Comparison of ENCODE assay signal across 8 mouse cellular contexts in the genomic region with DNA sequence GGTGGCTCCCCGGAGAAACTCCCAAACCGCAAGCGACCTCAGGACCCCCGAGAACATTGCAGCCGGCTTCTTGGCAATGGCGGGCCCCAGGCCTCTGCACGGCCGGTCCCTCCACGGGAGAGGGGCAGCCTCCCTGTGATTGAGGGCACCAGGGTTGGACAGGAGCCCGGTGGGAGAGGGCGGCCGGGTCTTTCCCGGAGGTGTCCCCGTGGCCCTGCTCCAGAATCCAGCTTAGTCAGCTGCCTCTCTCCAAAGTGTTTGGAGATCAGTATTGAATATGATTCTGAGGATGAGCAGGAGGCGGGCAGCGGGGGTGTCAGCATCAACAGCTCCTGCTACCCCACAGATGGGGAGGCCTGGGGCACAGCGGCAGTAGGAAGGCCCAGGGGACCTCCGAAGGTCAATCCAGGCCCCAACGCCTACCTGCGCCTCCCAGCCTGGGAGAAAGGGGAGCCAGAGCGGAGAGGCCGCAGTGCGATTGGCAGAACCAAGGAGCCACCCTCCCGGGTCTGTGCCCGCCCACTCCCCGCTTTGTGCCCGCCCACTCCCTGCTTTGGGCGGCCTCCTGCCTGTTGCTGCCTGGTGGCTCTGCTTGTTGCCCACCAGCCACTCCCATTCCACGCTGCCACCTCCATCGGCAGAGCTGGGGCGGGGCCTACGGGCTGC. TPM values are rescaled to one million over a fixed set of nuclear protein-coding genes. Genes with fewer than 3 reads are reported as not detected.
DNase-seq lines count a peak whose midpoint lies in the region; ATAC-seq lines count a peak whose summit lies in the region.
"Had no signal": no experiment of that assay in that cellular context is flagged by ENCODE, and none has a peak within 500 bp of the region (broad histone marks: within the 10 kb centered on the region; RNA-seq: fewer than 3 reads in every experiment).

No protein-coding gene starts in this region.

- peak; percentile 86 for ATAC-seq in forebrain, embryonic 12.5 days (ENCODE audit: low FRiP score)
- ATAC-seq in limb, embryonic 13.5 days (ENCODE audit: low FRiP score, low read depth): peak; percentile 93
- peak; percentile 80 for ATAC-seq in midbrain, embryonic 12.5 days (ENCODE audit: low FRiP score, low read depth)
- ATAC-seq in stomach, embryonic 16.5 days (ENCODE audit: insufficient read depth, low FRiP score): peak; percentile 90

- H3K4me2 ChIP-seq in forebrain, embryonic 12.5 days: peak overlapping the region; percentile 57
- H3K4me2 ChIP-seq in limb, embryonic 13.5 days (replicated peaks): peak overlapping the region; percentile 78
- H3K4me2 ChIP-seq in midbrain, embryonic 12.5 days (replicated peaks): peak overlapping the region; percentile 51
- H3K4me2 ChIP-seq in stomach, embryonic 16.5 days (ENCODE audit: low read depth, low read length): peak overlapping the region; percentile 85

- no peak overlapping the region for H3K27ac ChIP-seq in brown adipose tissue, adult 24 weeks (replicated peaks; ENCODE audit: low read depth, low read length)
- H3K27ac ChIP-seq in forebrain, embryonic 12.5 days: peak overlapping the region; percentile 26; the same call in 1 of the 2 replicates
- no peak overlapping the region for H3K27ac ChIP-seq in limb, embryonic 13.5 days
- no peak overlapping the region for H3K27ac ChIP-seq in midbrain, embryonic 12.5 days (replicated peaks)
- H3K27ac ChIP-seq in stomach, embryonic 16.5 days (ENCODE audit: low read length): no peak overlapping the region

- peak overlapping the region; percentile 6; the same call in 1 of the 2 replicates for H3K4me3 ChIP-seq in brown adipose tissue, adult 24 weeks (ENCODE audit: insufficient read depth, low read depth, low read length)
- peak overlapping the region; percentile 34 for H3K4me3 ChIP-seq in forebrain, embryonic 12.5 days (replicated peaks)
- H3K4me3 ChIP-seq in limb, embryonic 13.5 days: peak overlapping the region; percentile 46
- H3K4me3 ChIP-seq in midbrain, embryonic 12.5 days: peak overlapping the region; percentile 26
- peak overlapping the region; percentile 48 for H3K4me3 ChIP-seq in stomach, embryonic 16.5 days (replicated peaks; ENCODE audit: low read length)

- peaks cover 9% of the 10 kb centered on the region; the same call in 1 of the 2 replicates for H3K27me3 ChIP-seq in forebrain, embryonic 12.5 days
- H3K27me3 ChIP-seq in limb, embryonic 13.5 days: no peaks in the 10 kb centered on the region
- peaks cover 26% of the 10 kb centered on the region for H3K27me3 ChIP-seq in midbrain, embryonic 12.5 days
- no peaks in the 10 kb centered on the region for H3K27me3 ChIP-seq in stomach, embryonic 16.5 days (ENCODE audit: control insufficient read depth, insufficient read depth, low read length)

- peak overlapping the region; percentile 50 for H3K9ac ChIP-seq in forebrain, embryonic 12.5 days
- H3K9ac ChIP-seq in limb, embryonic 13.5 days: peak overlapping the region; percentile 74
- peak overlapping the region; percentile 49 for H3K9ac ChIP-seq in midbrain, embryonic 12.5 days (replicated peaks)
- H3K9ac ChIP-seq in stomach, embryonic 16.5 days (ENCODE audit: low read length): peak overlapping the region; percentile 78

- H3K9me3 ChIP-seq in forebrain, embryonic 12.5 days: no peaks in the 10 kb centered on the region
- no peaks in the 10 kb centered on the region for H3K9me3 ChIP-seq in limb, embryonic 13.5 days
- no peaks in the 10 kb centered on the region for H3K9me3 ChIP-seq in midbrain, embryonic 12.5 days
- H3K9me3 ChIP-seq in stomach, embryonic 16.5 days (replicated peaks; ENCODE audit: control insufficient read depth, low read length): no peaks in the 10 kb centered on the region

- peak; percentile 94 for DNase-seq in R1 (ENCODE audit: low read depth, low spot score)
- peak; percentile 95 for DNase-seq in kidney, adult 11 months

- WGBS in forebrain, embryonic 12.5 days: 12% methylated on average over 32 of the region's 32 CpGs
- 9% methylated on average over 32 of the region's 32 CpGs for WGBS in limb, embryonic 13.5 days
- WGBS in midbrain, embryonic 12.5 days: 10% methylated on average over 31 of the region's 32 CpGs
- 6% methylated on average over 32 of the region's 32 CpGs for WGBS in stomach, embryonic 16.5 days

- H3K4me1 ChIP-seq in brown adipose tissue, adult 24 weeks (ENCODE audit: control insufficient read depth, insufficient read depth, insufficient read length, low read length): no peaks in the 10 kb centered on the region
- peaks cover 19% of the 10 kb centered on the region for H3K4me1 ChIP-seq in forebrain, embryonic 12.5 days
- peaks cover 18% of the 10 kb centered on the region for H3K4me1 ChIP-seq in limb, embryonic 13.5 days
- H3K4me1 ChIP-seq in midbrain, embryonic 12.5 days: peaks cover 17% of the 10 kb centered on the region
- H3K4me1 ChIP-seq in stomach, embryonic 16.5 days (ENCODE audit: control insufficient read depth, insufficient read depth, low read length): peaks cover 6% of the 10 kb centered on the region; the same call in 1 of the 2 replicates

- peaks cover 28% of the 10 kb centered on the region for H3K36me3 ChIP-seq in forebrain, embryonic 12.5 days (replicated peaks)
- H3K36me3 ChIP-seq in limb, embryonic 13.5 days: no peaks in the 10 kb centered on the region
- H3K36me3 ChIP-seq in midbrain, embryonic 12.5 days: peaks cover 13% of the 10 kb centered on the region
- no peaks in the 10 kb centered on the region for H3K36me3 ChIP-seq in stomach, embryonic 16.5 days (ENCODE audit: control insufficient read depth, insufficient read depth, low read length)

RNA-seq across cellular contexts. Expression of a gene that starts 15.1 kb away (rescaled TPM):
- polyA plus RNA-seq in brown adipose tissue, adult 24 weeks (2012; ENCODE audit: insufficient read depth, insufficient read length, missing spikeins): not detected in 2 replicates
- 0.92 and 1.1 TPM in 2 replicates for polyA plus RNA-seq in forebrain, embryonic 12.5 days (2016; fragmentation: Nextera tagmentation; extraction: Ambion mirVana)
- 1.0 and 2.1 TPM in 2 replicates for polyA plus RNA-seq in limb, embryonic 13.5 days (2015; fragmentation: Nextera tagmentation; extraction: Ambion mirVana)
- polyA plus RNA-seq in midbrain, embryonic 12.5 days (2016; fragmentation: Nextera tagmentation; extraction: Ambion mirVana): 0.97 and 1.2 TPM in 2 replicates
- 17.4 and 19.0 TPM in 2 replicates for polyA plus RNA-seq in stomach, embryonic 16.5 days (2015; fragmentation: Nextera tagmentation; extraction: Ambion mirVana)
- polyA plus RNA-seq: frontal cortex, adult 2 months had no signal

RNA-seq across cellular contexts. Expression of a gene that starts 17.9 kb away (rescaled TPM):
- not detected in 2 replicates for polyA plus RNA-seq in brown adipose tissue, adult 24 weeks (2012; ENCODE audit: insufficient read depth, insufficient read length, missing spikeins)
- 33.0 and 35.1 TPM in 2 replicates for polyA plus RNA-seq in forebrain, embryonic 12.5 days (2016; fragmentation: Nextera tagmentation; extraction: Ambion mirVana)
- 2.3 and 2.7 TPM in 2 replicates for polyA plus RNA-seq in limb, embryonic 13.5 days (2015; fragmentation: Nextera tagmentation; extraction: Ambion mirVana)
- 40.6 and 43.5 TPM in 2 replicates for polyA plus RNA-seq in midbrain, embryonic 12.5 days (2016; fragmentation: Nextera tagmentation; extraction: Ambion mirVana)
- 1.5 and 1.7 TPM in 2 replicates for polyA plus RNA-seq in stomach, embryonic 16.5 days (2015; fragmentation: Nextera tagmentation; extraction: Ambion mirVana)

RNA-seq across cellular contexts. Expression of a gene that starts 40.9 kb away (rescaled TPM):
- polyA plus RNA-seq in brown adipose tissue, adult 24 weeks (2012; ENCODE audit: insufficient read depth, insufficient read length, missing spikeins): 90.3 and 97.1 TPM in 2 replicates
- 118 and 137 TPM in 2 replicates for polyA plus RNA-seq in forebrain, embryonic 12.5 days (2016; fragmentation: Nextera tagmentation; extraction: Ambion mirVana)
- polyA plus RNA-seq in limb, embryonic 13.5 days (2015; fragmentation: Nextera tagmentation; extraction: Ambion mirVana): 159 and 167 TPM in 2 replicates
- 139 and 145 TPM in 2 replicates for polyA plus RNA-seq in midbrain, embryonic 12.5 days (2016; fragmentation: Nextera tagmentation; extraction: Ambion mirVana)
- 116 and 119 TPM in 2 replicates for polyA plus RNA-seq in stomach, embryonic 16.5 days (2015; fragmentation: Nextera tagmentation; extraction: Ambion mirVana)

RNA-seq across cellular contexts. Expression of a gene that starts 49.9 kb away (rescaled TPM):
- polyA plus RNA-seq in brown adipose tissue, adult 24 weeks (2012; ENCODE audit: insufficient read depth, insufficient read length, missing spikeins): not detected in 2 replicates
- polyA plus RNA-seq in forebrain, embryonic 12.5 days (2016; fragmentation: Nextera tagmentation; extraction: Ambion mirVana): 0.19 and 0.33 TPM in 2 replicates
- polyA plus RNA-seq in limb, embryonic 13.5 days (2015; fragmentation: Nextera tagmentation; extraction: Ambion mirVana): 0.06 TPM in 2 replicates
- 0.99 and 1.0 TPM in 2 replicates for polyA plus RNA-seq in midbrain, embryonic 12.5 days (2016; fragmentation: Nextera tagmentation; extraction: Ambion mirVana)
- polyA plus RNA-seq in stomach, embryonic 16.5 days (2015; fragmentation: Nextera tagmentation; extraction: Ambion mirVana): 0.25 and 0.41 TPM in 2 replicates
